Mouse (Mus musculus) myocyte (in vitro differentiated cells): ENCODE data around the gene Tnfrsf19.

Source experiments
- CEBPB ChIP-seq: IDR thresholded peaks from 2 replicates; pipeline ENCODE4 v1.6.1; 2011; ENCODE audit warnings: mild to moderate bottlenecking, moderate library complexity; ENCODE audit not compliant: poor library complexity, insufficient read depth, severe bottlenecking
- E2F4 ChIP-seq: IDR thresholded peaks from one replicate; pipeline ENCODE4 v1.6.1; 2011; ENCODE audit warnings: mild to moderate bottlenecking, control low read depth, moderate library complexity; ENCODE audit not compliant: insufficient read depth
- MAX ChIP-seq: IDR thresholded peaks from one replicate; pipeline ENCODE4 v1.6.1; 2011; ENCODE audit warnings: low read depth, mild to moderate bottlenecking, control low read depth
- MYOD1 ChIP-seq, 3 experiments: IDR thresholded peaks; one replicate each; pipeline ENCODE4 v1.6.1; 2011; ENCODE audit warnings: control low read depth in 2 of 3, low read depth in 2 of 3, mild to moderate bottlenecking in 2 of 3, moderate library complexity in 1 of 3; ENCODE audit not compliant: insufficient read length in 2 of 3, control insufficient read depth in 1 of 3
- MYOG ChIP-seq, 3 experiments: IDR thresholded peaks; one replicate each; pipeline ENCODE4 v1.6.1; 2011; ENCODE audit warnings: control low read depth in 2 of 3, low read depth in 2 of 3, mild to moderate bottlenecking in 2 of 3; ENCODE audit not compliant: insufficient read length in 2 of 3, control insufficient read depth in 1 of 3, insufficient read depth in 1 of 3
- POLR2A ChIP-seq: IDR thresholded peaks from one replicate; pipeline ENCODE4 v1.6.1; 2011; ENCODE audit warnings: low read depth, mild to moderate bottlenecking, control low read depth, moderate library complexity; ENCODE audit not compliant: insufficient read length
- POLR2AphosphoS2 ChIP-seq: IDR thresholded peaks from one replicate; pipeline ENCODE4 v1.6.1; 2011; ENCODE audit warnings: low read depth, control low read depth; ENCODE audit not compliant: insufficient read length
- REST ChIP-seq: IDR thresholded peaks from one replicate; pipeline ENCODE4 v1.6.1; 2011; ENCODE audit warnings: mild to moderate bottlenecking, control low read depth, moderate library complexity; ENCODE audit not compliant: insufficient read depth, insufficient read length
- SRF ChIP-seq: IDR thresholded peaks from one replicate; pipeline ENCODE4 v1.6.1; 2011; ENCODE audit warnings: low read depth; ENCODE audit not compliant: control insufficient read depth, insufficient read length
- TCF12 ChIP-seq: IDR thresholded peaks from one replicate; pipeline ENCODE4 v1.6.1; 2011; ENCODE audit warnings: mild to moderate bottlenecking, control low read depth; ENCODE audit not compliant: poor library complexity, insufficient read depth, severe bottlenecking
- TCF3 ChIP-seq: IDR thresholded peaks from one replicate; pipeline ENCODE4 v1.6.1; 2011; ENCODE audit warnings: low read depth, control low read depth; ENCODE audit not compliant: insufficient read length
- USF1 ChIP-seq: IDR thresholded peaks from one replicate; pipeline ENCODE4 v1.6.1; 2011; ENCODE audit warnings: low read depth, mild to moderate bottlenecking, control low read depth, moderate library complexity

GRCm38 (mm10) chr14:61014544-61014943 lies 31.7 kb downstream of the Tnfrsf19 start:
- TF ChIP-seq POLR2A (no peak), E2F4 (no peak), CEBPB (no peak), POLR2AphosphoS2 (no peak), MYOD1 (IDR thresholded peaks at IDR 0.05; ENCODE audit: control insufficient read depth in 1 of 3, insufficient read length in 2 of 3, low read depth in 2 of 3) (no peak), SRF (no peak), MAX (no peak), TCF3 (no peak), USF1 (no peak), TCF12 (no peak), MYOG (IDR thresholded peaks at IDR 0.05; ENCODE audit: control insufficient read depth in 1 of 3, insufficient read depth in 1 of 3, insufficient read length in 2 of 3, low read depth in 2 of 3) (no peak), REST (no peak)
